Mouse (Mus musculus) erythroblast, embryonic 14.5 days (primary cell): Measurements from ENCODE around the gene N4bp2l2. TPM values are rescaled to one million over a fixed set of nuclear protein-coding genes. Genes with fewer than 3 reads are reported as not detected.
"Not testable (repeated sequence)": the region's sequence is repeated elsewhere in the genome, so short reads cannot be mapped to it uniquely, and the experiment has no call there.

Source experiments
- H3K27me3 ChIP-seq: 2 replicates; pipeline ENCODE4 v1.6.1; 2012; ENCODE audit warnings: inconsistent platforms; ENCODE audit not compliant: control insufficient read depth
- H3K36me3 ChIP-seq: 2 replicates; pipeline ENCODE4 v1.6.1; 2012; ENCODE audit warnings: mild to moderate bottlenecking, inconsistent platforms; ENCODE audit not compliant: control insufficient read depth
- H3K4me1 ChIP-seq: 2 replicates; pipeline ENCODE4 v1.6.1; 2012; ENCODE audit warnings: inconsistent platforms; ENCODE audit not compliant: control insufficient read depth
- H3K4me3 ChIP-seq: replicated peaks from 2 replicates; pipeline ENCODE3; 2012; ENCODE audit warnings: moderate library complexity, mild to moderate bottlenecking, inconsistent platforms
- H3K9me3 ChIP-seq: 2 replicates; pipeline ENCODE4 v1.6.1; 2012; ENCODE audit warnings: low read length, inconsistent platforms, mixed read lengths; ENCODE audit not compliant: control insufficient read depth
- GATA1 ChIP-seq: IDR thresholded peaks from 2 replicates; pipeline ENCODE4 v1.6.1; 2012; ENCODE audit warnings: low read length, inconsistent platforms, mixed read lengths
- TAL1 ChIP-seq: IDR thresholded peaks from 3 replicates; pipeline ENCODE4 v1.6.1; 2012; ENCODE audit warnings: low read length, inconsistent platforms, mixed read lengths
- polyA plus RNA-seq: library from polyadenylated mRNA; stranded (reverse); fragments of >175 nt; gene quantifications from 2 replicates; pipeline ENCODE4 v1.2.3, GENCODE M21; 2012

The N4bp2l2 gene
- polyA plus RNA-seq, 1 experiment: 1.5 TPM

GRCm38 (mm10) chr5:150673880-150674621, 8.1 kb upstream of the N4bp2l2 start:
- H3K4me3 ChIP-seq: peak overlapping the region; percentile 92
- no peaks in the 10 kb centered on the region for H3K27me3 ChIP-seq
- peaks cover 34% of the 10 kb centered on the region for H3K4me1 ChIP-seq
- H3K9me3 ChIP-seq: no peaks in the 10 kb centered on the region
- TF ChIP-seq TAL1: no peak
- no peak for TF ChIP-seq GATA1
- peaks cover 3% of the 10 kb centered on the region for H3K36me3 ChIP-seq

- H3K27me3 ChIP-seq: peaks cover 3% of the 10 kb centered on the region
- H3K4me1 ChIP-seq: peaks cover 30% of the 10 kb centered on the region
- peak within 1 kb of the TSS; percentile 92 for H3K4me3 ChIP-seq
- H3K36me3 ChIP-seq: no peaks in the 10 kb centered on the region; the same call in 1 of the 2 replicates
- no peaks in the 10 kb centered on the region for H3K9me3 ChIP-seq
- no peak for TF ChIP-seq TAL1
Observed at GRCm38 (mm10) chr5:150673153-150673835, 7.3 kb upstream of the N4bp2l2 start, which contains the start of gene Pds5b. TSS of gene Pds5b (plus strand) at chr5:150673739.

DNA sequence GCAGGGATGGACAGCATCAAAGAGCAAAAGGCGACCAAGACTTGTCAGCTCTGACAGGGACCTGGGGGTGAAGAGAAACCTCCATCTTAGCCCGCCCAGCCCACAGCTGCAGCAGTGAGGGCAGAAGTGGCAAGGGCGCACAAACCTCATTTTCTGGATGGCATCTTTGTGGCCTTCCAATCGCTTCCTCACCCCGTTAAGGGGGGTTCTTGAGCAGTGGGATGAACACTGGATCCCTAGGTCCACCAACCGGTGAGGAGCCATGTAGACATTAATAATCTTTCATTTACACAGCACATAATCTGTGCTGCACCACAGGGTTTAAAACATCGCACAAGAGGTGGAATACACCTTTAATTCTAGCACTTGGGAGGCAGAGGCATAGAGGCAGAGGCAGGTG, 6.4 kb upstream of the N4bp2l2 start:
- Histone ChIP-seq H3K9me3 (no peaks in the 10 kb centered on the region), H3K4me1 (peaks cover 30% of the 10 kb centered on the region), H3K36me3 (no peaks in the 10 kb centered on the region; the same call in 1 of the 2 replicates), H3K4me3 (no peak overlapping the region), H3K27me3 (peaks cover 3% of the 10 kb centered on the region)
- TF ChIP-seq GATA1 (no peak), TAL1 (no peak)

- Histone ChIP-seq H3K27me3 (peaks cover 3% of the 10 kb centered on the region), H3K36me3 (peaks cover 2% of the 10 kb centered on the region), H3K4me3 (no peak overlapping the region), H3K4me1 (peaks cover 21% of the 10 kb centered on the region), H3K9me3 (no peaks in the 10 kb centered on the region)
- no peak for TF ChIP-seq TAL1
- TF ChIP-seq GATA1: no peak
Observed at GRCm38 (mm10) chr5:150668731-150669130, 2.7 kb upstream of the N4bp2l2 start.

DNA sequence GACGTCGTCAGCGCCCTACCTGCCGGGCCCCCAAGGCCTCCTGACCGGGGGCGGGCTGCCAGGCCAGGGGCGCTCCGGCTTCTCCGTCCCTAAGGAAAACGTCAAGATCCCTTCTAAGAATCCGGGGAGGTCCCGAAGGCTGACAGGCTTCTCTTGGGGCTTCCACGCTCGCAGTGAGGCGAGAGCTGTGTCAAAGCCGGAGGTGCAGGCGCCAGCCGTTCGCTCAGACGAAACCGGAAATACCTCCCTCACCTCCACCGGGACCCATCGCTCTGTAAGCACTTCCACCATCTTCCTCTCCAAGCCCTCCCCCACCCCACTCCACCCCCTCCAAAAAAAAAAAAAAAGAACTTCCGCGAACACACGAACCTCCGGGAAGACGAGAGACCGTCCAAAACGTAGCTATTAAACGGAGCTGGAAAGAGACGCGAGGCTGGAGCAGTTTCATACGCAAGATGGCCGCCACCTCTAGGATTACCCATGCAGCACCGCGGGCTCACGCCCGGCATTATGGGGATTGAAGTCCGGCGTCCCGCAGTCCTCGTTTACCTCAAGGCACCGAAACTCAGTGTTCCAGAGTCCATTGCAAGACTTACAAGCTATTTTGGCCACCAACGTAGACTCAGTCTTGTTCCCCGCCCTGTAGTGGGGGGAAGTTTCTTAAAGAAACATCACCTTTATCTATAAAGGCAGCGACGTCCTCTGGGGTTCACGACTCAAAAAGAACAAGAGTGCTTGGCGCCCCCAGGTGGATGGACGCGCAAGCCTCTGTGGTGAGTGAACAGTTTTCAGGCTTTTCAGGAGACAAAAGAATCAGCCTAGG, 640 bp downstream of the N4bp2l2 start:
- peaks cover 29% of the 10 kb centered on the region for H3K4me1 ChIP-seq
- TF ChIP-seq GATA1 (no peak), TAL1 (no peak)
- peaks cover 32% of the 10 kb centered on the region for H3K36me3 ChIP-seq
- H3K4me3 ChIP-seq: peak overlapping the region; percentile 97
- peaks cover 3% of the 10 kb centered on the region for H3K27me3 ChIP-seq
- H3K9me3 ChIP-seq: no peaks in the 10 kb centered on the region

GRCm38 (mm10) chr5:150664794-150665131, 1.2 kb downstream of the N4bp2l2 start:
- TF ChIP-seq GATA1: no peak
- no peak for TF ChIP-seq TAL1
- H3K36me3 ChIP-seq: peaks cover 37% of the 10 kb centered on the region
- H3K4me1 ChIP-seq: peaks cover 32% of the 10 kb centered on the region
- H3K9me3 ChIP-seq: no peaks in the 10 kb centered on the region
- H3K4me3 ChIP-seq: peak overlapping the region; percentile 97
- peaks cover 3% of the 10 kb centered on the region for H3K27me3 ChIP-seq

DNA sequence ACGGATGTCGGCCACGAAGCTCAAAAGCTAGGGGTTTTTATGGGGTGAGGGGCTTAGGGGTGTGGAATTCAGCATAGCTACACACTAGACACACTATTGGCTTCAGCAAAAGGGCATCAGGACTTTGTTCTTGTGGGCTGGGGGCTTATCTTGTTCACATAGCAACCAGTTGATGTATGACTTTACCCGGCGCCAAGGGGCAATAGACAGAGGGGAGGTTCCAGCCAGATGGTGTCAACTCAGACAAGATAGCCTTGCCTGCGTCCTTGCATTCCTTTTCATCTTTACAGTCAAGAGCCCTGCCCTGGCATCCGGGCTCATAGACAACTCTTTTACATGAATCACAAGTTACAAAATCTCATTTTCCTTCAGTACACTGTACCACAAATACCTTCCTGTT, 2.1 kb downstream of the N4bp2l2 start:
- Histone ChIP-seq H3K36me3 (peaks cover 44% of the 10 kb centered on the region), H3K4me3 (peak overlapping the region; percentile 97), H3K4me1 (peaks cover 32% of the 10 kb centered on the region)
- H3K9me3 ChIP-seq, H3K27me3 ChIP-seq: not testable (repeated sequence)

GRCm38 (mm10) chr5:150660296-150660695, 5.7 kb downstream of the N4bp2l2 start:
- peaks cover 46% of the 10 kb centered on the region for H3K4me1 ChIP-seq
- H3K9me3 ChIP-seq, H3K27me3 ChIP-seq: not testable (repeated sequence)
- peak overlapping the region; percentile 16 for H3K4me3 ChIP-seq
- H3K36me3 ChIP-seq: peaks cover 76% of the 10 kb centered on the region

GRCm38 (mm10) chr5:150659425-150659824, 6.6 kb downstream of the N4bp2l2 start:
- peaks cover 85% of the 10 kb centered on the region for H3K36me3 ChIP-seq
- H3K9me3 ChIP-seq, H3K27me3 ChIP-seq, H3K4me3 ChIP-seq: not testable (repeated sequence)
- H3K4me1 ChIP-seq: peaks cover 46% of the 10 kb centered on the region
